Mouse (Mus musculus) kidney, postnatal 0 days (tissue): Measurements from ENCODE around the gene Elf5. TPM values are rescaled to one million over a fixed set of nuclear protein-coding genes. Genes with fewer than 3 reads are reported as not detected.

Experiments
- ATAC-seq: fragments of 200-750 bp; cut with Nextera tagmentation; replicated peaks from 2 replicates; pipeline ENCODE4 v1.8.0; 2017; ENCODE audit warnings: low read depth, moderate number of reproducible peaks, moderate TSS enrichment, moderate library complexity; ENCODE audit not compliant: low FRiP score
- DNase-seq: peaks from one replicate; pipeline ENCODE4 v3.0.0-alpha.2; 2016; ENCODE audit warnings: low spot score
- H3K27ac ChIP-seq: fragments of 300-500 bp; sonication (generic); 2 replicates; pipeline ENCODE4 v1.5.1; 2014; ENCODE audit warnings: mild to moderate bottlenecking
- H3K27me3 ChIP-seq: fragments of 300-500 bp; sonication (generic); 2 replicates; pipeline ENCODE4 v1.6.1; 2014; ENCODE audit warnings: low read length, mixed read lengths; ENCODE audit not compliant: insufficient read depth
- H3K36me3 ChIP-seq: fragments of 300-500 bp; sonication (generic); 2 replicates; pipeline ENCODE4 v1.6.1; 2014; ENCODE audit warnings: low read length, mixed read lengths; ENCODE audit not compliant: insufficient read depth
- H3K4me1 ChIP-seq: fragments of 300-500 bp; sonication (generic); replicated peaks from 2 replicates; pipeline ENCODE4 v1.6.1; 2014; ENCODE audit warnings: antibody characterized with exemption, low read length, mixed read lengths; ENCODE audit not compliant: insufficient read depth
- H3K4me2 ChIP-seq: fragments of 300-500 bp; sonication (generic); 2 replicates; pipeline ENCODE4 v1.6.1; 2014; ENCODE audit warnings: mild to moderate bottlenecking, low read length, moderate library complexity, mixed read lengths
- H3K4me3 ChIP-seq: fragments of 300-500 bp; sonication (generic); replicated peaks from 2 replicates; pipeline ENCODE4 v1.5.1; 2014; ENCODE audit warnings: low read depth, low read length
- H3K9ac ChIP-seq: fragments of 300-500 bp; sonication (generic); 2 replicates; pipeline ENCODE4 v1.6.1; 2014; ENCODE audit warnings: low read depth, low read length
- H3K9me3 ChIP-seq: fragments of 300-500 bp; sonication (generic); replicated peaks from 2 replicates; pipeline ENCODE4 v1.6.1; 2016; ENCODE audit warnings: low read length, inconsistent platforms, mixed read lengths
- CTCF ChIP-seq: IDR thresholded peaks from 2 replicates; pipeline ENCODE4 v1.5.1; 2016; ENCODE audit warnings: antibody characterized with exemption, low read depth, mild to moderate bottlenecking, moderate library complexity
- WGBS: fragments of 180-500 bp; shearing (Covaris S2); extraction: QIAGEN DNeasy Blood & Tissue Kit; methylation state at CpG from one replicate; pipeline ENCODE4 v1.1.7; 2014; 5-methylcytosine and 5-hydroxymethylcytosine counted together
- polyA plus RNA-seq: library from polyadenylated mRNA; unstranded; fragments of >200 nt; fragmentation: Nextera tagmentation; extraction: Ambion mirVana; gene quantifications from 2 replicates; pipeline ENCODE4 v1.2.1, GENCODE M21; 2015

Elf5 gene
- polyA plus RNA-seq, 1 experiment from 2014 or later = 4.8 TPM

GRCm38 (mm10) chr2:103483986-103484520, 72.6 kb downstream of the Elf5 start:
- ATAC-seq = no peak
- 27% methylated on average over 5 of the region's 5 CpGs for WGBS
- peak overlapping the region; percentile 91 for H3K27ac ChIP-seq

GRCm38 (mm10) chr2:103484617-103485401, 73.3 kb downstream of the Elf5 start, which contains the start of gene Cat:
TSS of gene Cat (minus strand) at chr2:103485160.
- WGBS = under 1% methylated on average over 41 of the region's 41 CpGs
- Histone ChIP-seq H3K27ac (peak within 1 kb of the TSS; percentile 91), H3K4me1 (peaks cover 14% of the 10 kb centered on the region), H3K9me3 (no peaks in the 10 kb centered on the region), H3K27me3 (no peaks in the 10 kb centered on the region), H3K4me2 (peak within 1 kb of the TSS; percentile 64), H3K4me3 (peak within 1 kb of the TSS; percentile 75), H3K9ac (peak within 1 kb of the TSS; percentile 70), H3K36me3 (no peaks in the 10 kb centered on the region)
- TF ChIP-seq CTCF = no peak
- peak; percentile 99 for ATAC-seq
- peak; percentile 99 for DNase-seq

More at GRCm38 (mm10) chr2:103483986-103484520, 72.6 kb downstream of the Elf5 start:
- Histone ChIP-seq H3K4me3 (peak overlapping the region; percentile 75), H3K9ac (peak overlapping the region; percentile 70; the same call in 1 of the 2 replicates), H3K4me2 (peak overlapping the region; percentile 64), H3K27me3 (no peaks in the 10 kb centered on the region), H3K9me3 (no peaks in the 10 kb centered on the region), H3K4me1 (peaks cover 14% of the 10 kb centered on the region), H3K36me3 (no peaks in the 10 kb centered on the region)
- DNase-seq = no peak
- no peak for TF ChIP-seq CTCF

- Histone ChIP-seq H3K4me3 (no peak overlapping the region), H3K27ac (no peak overlapping the region), H3K9me3 (no peaks in the 10 kb centered on the region), H3K27me3 (no peaks in the 10 kb centered on the region), H3K9ac (no peak overlapping the region), H3K36me3 (no peaks in the 10 kb centered on the region), H3K4me1 (no peaks in the 10 kb centered on the region), H3K4me2 (no peak overlapping the region)
- TF ChIP-seq CTCF = no peak
- no peak for ATAC-seq
- WGBS = 84% methylated on average over 4 of the region's 4 CpGs
- no peak for DNase-seq
Observed at GRCm38 (mm10) chr2:103492526-103492925, 81.0 kb downstream of the Elf5 start.

GRCm38 (mm10) chr2:103493827-103494226, 82.3 kb downstream of the Elf5 start:
- no peak for TF ChIP-seq CTCF
- DNase-seq (no peak), ATAC-seq (no peak)
- Histone ChIP-seq H3K4me3 (no peak overlapping the region), H3K27ac (no peak overlapping the region), H3K4me1 (no peaks in the 10 kb centered on the region), H3K4me2 (no peak overlapping the region), H3K36me3 (no peaks in the 10 kb centered on the region), H3K27me3 (no peaks in the 10 kb centered on the region), H3K9me3 (no peaks in the 10 kb centered on the region), H3K9ac (no peak overlapping the region)
- WGBS = 77% methylated on average over 4 of the region's 4 CpGs

GRCm38 (mm10) chr2:103495633-103496418, 84.3 kb downstream of the Elf5 start:
- DNase-seq = no peak
- no peaks in the 10 kb centered on the region for H3K9me3 ChIP-seq
- WGBS = 76% methylated on average over 6 of the region's 6 CpGs

More at GRCm38 (mm10) chr2:103495633-103496418, 84.3 kb downstream of the Elf5 start:
- ATAC-seq = no peak
- H3K27ac ChIP-seq = no peak overlapping the region
- no peak overlapping the region for H3K4me3 ChIP-seq
- H3K9ac ChIP-seq = no peak overlapping the region
- H3K36me3 ChIP-seq = no peaks in the 10 kb centered on the region
- TF ChIP-seq CTCF = no peak
- H3K4me2 ChIP-seq = no peak overlapping the region
- H3K4me1 ChIP-seq = no peaks in the 10 kb centered on the region
- no peaks in the 10 kb centered on the region for H3K27me3 ChIP-seq

Other genes with a start within 250 kb of the Elf5 start
- gene Ehf, start 108.4 kb upstream of the Elf5 start, polyA plus RNA-seq = 23.3 and 23.5 TPM in 2 replicates
- 83.5 and 85.1 TPM in 2 replicates for gene Cat, start 73.5 kb downstream of the Elf5 start, polyA plus RNA-seq
- 5.2 and 5.6 TPM in 2 replicates for gene Abtb2, start 154.6 kb downstream of the Elf5 start, polyA plus RNA-seq